Mouse (Mus musculus) midbrain, postnatal 0 days (tissue): ENCODE results near the gene Rdh16f1. TPM values are rescaled to one million over a fixed set of nuclear protein-coding genes. Genes with fewer than 3 reads are reported as not detected.

Experiments used
- ATAC-seq: fragments of 200-750 bp; cut with Nextera tagmentation; 2 replicates; pipeline ENCODE4 v1.8.0; 2017; ENCODE audit warnings: moderate number of reproducible peaks, mild to moderate bottlenecking, moderate TSS enrichment, moderate library complexity; ENCODE audit not compliant: low FRiP score
- DNase-seq: peaks from one replicate; pipeline ENCODE4 v3.0.0-alpha.2; 2015; ENCODE audit warnings: low spot score
- H3K27ac ChIP-seq: fragments of 300-500 bp; sonication (generic); 2 replicates; pipeline ENCODE4 v1.5.1; 2014; ENCODE audit warnings: low read depth, mild to moderate bottlenecking, low read length, mixed read lengths
- H3K27me3 ChIP-seq: fragments of 300-500 bp; sonication (generic); 2 replicates; pipeline ENCODE4 v1.6.1; 2014; ENCODE audit warnings: low read length, control low read depth, mixed read lengths; ENCODE audit not compliant: insufficient read depth
- H3K36me3 ChIP-seq: fragments of 300-500 bp; sonication (generic); 2 replicates; pipeline ENCODE4 v1.6.1; 2014; ENCODE audit warnings: low read length, control low read depth, mixed read lengths; ENCODE audit not compliant: insufficient read depth
- H3K4me1 ChIP-seq: fragments of 300-500 bp; sonication (generic); 2 replicates; pipeline ENCODE4 v1.6.1; 2014; ENCODE audit warnings: mild to moderate bottlenecking, control low read depth, antibody characterized with exemption, low read length, mixed read lengths; ENCODE audit not compliant: insufficient read depth
- H3K4me2 ChIP-seq: fragments of 300-500 bp; sonication (generic); 2 replicates; pipeline ENCODE4 v1.6.1; 2014; ENCODE audit warnings: low read depth, mild to moderate bottlenecking, low read length, mixed read lengths; ENCODE audit not compliant: poor library complexity, severe bottlenecking
- H3K4me3 ChIP-seq: fragments of 300-500 bp; sonication (generic); 2 replicates; pipeline ENCODE4 v1.5.1; 2014; ENCODE audit warnings: low read depth, mild to moderate bottlenecking, low read length, moderate library complexity
- H3K9ac ChIP-seq: fragments of 300-500 bp; sonication (generic); replicated peaks from 2 replicates; pipeline ENCODE4 v1.6.1; 2014; ENCODE audit warnings: mild to moderate bottlenecking, low read length, moderate library complexity, mixed read lengths; ENCODE audit not compliant: poor library complexity, severe bottlenecking
- H3K9me3 ChIP-seq: fragments of 300-500 bp; sonication (generic); 2 replicates; pipeline ENCODE4 v1.6.1; 2016; ENCODE audit warnings: low read length, control low read depth
- CTCF ChIP-seq: IDR thresholded peaks from 2 replicates; pipeline ENCODE4 v1.5.1; 2016; ENCODE audit warnings: antibody characterized with exemption, mild to moderate bottlenecking
- WGBS: fragments of 180-500 bp; shearing (Covaris S2); extraction: QIAGEN DNeasy Blood & Tissue Kit; methylation state at CpG from one replicate; pipeline ENCODE4 v1.1.7; 2014; 5-methylcytosine and 5-hydroxymethylcytosine counted together
- polyA plus RNA-seq: library from polyadenylated mRNA; unstranded; fragments of >200 nt; fragmentation: Nextera tagmentation; extraction: Ambion mirVana; gene quantifications from 2 replicates; pipeline ENCODE4 v1.2.1, GENCODE M21; 2015
- total RNA-seq: library from RNA; depleted of rRNA; stranded (reverse); fragments of >200 nt; gene quantifications from 2 replicates; pipeline ENCODE4 v1.2.3, GENCODE M21; 2014; rRNA removed

Rdh16f1 gene
- total RNA-seq (0.27 TPM in 1 of 2 replicates, not detected in the other), polyA plus RNA-seq (not detected in 2 replicates)

DNA sequence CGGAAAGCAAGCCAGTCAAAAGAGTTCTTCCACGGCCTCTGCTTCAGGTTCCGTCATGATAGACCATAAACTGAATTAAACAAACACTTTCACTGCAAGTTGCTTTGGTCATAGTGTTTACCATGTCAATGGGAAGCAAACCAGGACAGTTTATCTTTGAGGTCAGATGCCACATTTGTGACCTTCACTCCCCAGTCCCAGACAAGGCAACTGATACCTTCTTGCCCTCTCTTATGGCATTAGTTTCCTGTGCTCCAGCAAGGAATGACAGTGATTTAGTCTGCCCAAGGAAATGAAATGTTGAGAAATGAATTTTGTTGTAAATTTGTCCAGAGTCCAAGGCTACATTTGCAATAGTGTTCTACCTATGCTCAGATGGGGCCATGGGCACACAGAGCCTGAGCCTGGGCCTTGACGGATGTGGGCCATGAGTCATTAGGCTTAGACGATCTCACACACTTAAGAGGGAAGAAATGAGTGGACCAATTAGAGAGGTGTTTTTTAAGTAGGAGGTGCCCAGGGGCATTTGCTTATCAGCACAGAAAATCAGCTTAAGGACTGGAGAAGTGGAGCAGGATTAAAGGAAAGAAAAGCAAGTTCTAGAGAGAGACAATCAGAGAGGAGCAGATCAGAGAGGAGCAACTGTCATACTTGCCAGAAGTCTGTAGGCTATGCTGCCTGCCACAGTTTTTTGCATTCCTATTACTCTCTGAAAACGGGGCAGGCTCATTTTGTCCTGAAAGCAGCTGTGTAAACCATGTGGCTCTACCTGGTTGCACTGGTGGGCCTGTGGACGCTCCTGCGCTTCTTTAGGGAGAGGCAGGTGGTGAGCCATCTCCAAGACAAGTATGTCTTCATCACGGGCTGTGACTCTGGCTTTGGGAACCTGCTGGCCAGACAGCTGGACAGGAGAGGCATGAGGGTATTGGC lies at the start of gene Rdh16f1, which contains the start of gene Rdh1:
Gene Rdh16f1, plus strand, starts transcription at position 607 of the 930 bp plus-strand sequence.
Gene Rdh1, plus strand, starts transcription at position 541 of the 930 bp plus-strand sequence.
- ATAC-seq (no peak), DNase-seq (no peak)
- Histone ChIP-seq H3K9ac (no peak within 1 kb of the TSS), H3K27ac (no peak within 1 kb of the TSS), H3K4me1 (no peaks in the 10 kb centered on the region), H3K27me3 (no peaks in the 10 kb centered on the region), H3K4me3 (no peak within 1 kb of the TSS), H3K4me2 (no peak within 1 kb of the TSS), H3K36me3 (no peaks in the 10 kb centered on the region), H3K9me3 (no peaks in the 10 kb centered on the region)
- no peak for TF ChIP-seq CTCF
- 78% methylated on average over 8 of the region's 9 CpGs for WGBS

DNA sequence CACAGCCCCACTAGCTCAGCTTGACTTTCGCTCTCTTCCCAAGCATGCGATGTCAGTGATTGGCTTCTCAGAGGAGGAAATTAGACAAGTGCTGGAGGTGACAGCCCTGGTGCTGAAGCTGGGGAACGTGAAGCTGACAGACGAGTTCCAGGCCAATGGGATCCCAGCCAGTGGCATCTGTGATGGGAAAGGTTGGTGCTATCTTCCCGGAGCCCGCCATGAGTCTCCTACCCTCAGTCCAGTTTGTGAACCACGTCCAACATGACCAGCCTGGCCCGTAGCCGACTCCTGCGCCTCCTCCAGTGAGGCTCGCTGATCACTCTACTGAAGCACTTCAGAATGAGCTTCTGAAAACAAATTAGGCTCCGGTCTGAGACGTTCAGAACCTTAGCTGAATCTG lies 49.3 kb upstream of the Rdh16f1 start:
- TF ChIP-seq CTCF: no peak
- WGBS: 89% methylated on average over 13 of the region's 13 CpGs
- no peak for ATAC-seq

DNA sequence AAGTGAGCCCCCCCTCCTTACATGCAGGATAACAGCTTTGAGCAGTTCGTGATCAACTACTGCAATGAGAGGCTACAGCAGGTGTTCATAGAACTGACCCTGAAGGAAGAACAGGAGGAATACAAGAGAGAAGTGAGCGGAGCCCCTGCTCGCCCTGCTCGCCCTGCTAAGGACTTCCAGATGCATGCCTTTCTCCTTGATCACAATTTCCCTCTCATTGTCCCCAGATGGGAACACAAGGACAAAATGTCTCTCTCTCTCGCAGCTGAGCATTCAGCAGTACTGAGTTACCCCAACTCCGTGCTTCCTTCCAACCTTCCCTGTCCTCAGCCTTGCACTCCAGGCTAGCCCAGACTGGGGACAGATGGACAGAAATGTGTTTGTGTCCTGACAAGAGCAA lies 46.9 kb upstream of the Rdh16f1 start:
- H3K4me3 ChIP-seq: no peak overlapping the region

More for the DNA sequence above, 49.3 kb upstream of the Rdh16f1 start:
- no peak overlapping the region for H3K9ac ChIP-seq
- no peak overlapping the region for H3K4me2 ChIP-seq
- no peaks in the 10 kb centered on the region for H3K27me3 ChIP-seq
- H3K4me1 ChIP-seq: no peaks in the 10 kb centered on the region
- no peak overlapping the region for H3K27ac ChIP-seq
- no peak for DNase-seq
- H3K9me3 ChIP-seq: no peaks in the 10 kb centered on the region
- H3K4me3 ChIP-seq: no peak overlapping the region
- no peaks in the 10 kb centered on the region for H3K36me3 ChIP-seq

DNA sequence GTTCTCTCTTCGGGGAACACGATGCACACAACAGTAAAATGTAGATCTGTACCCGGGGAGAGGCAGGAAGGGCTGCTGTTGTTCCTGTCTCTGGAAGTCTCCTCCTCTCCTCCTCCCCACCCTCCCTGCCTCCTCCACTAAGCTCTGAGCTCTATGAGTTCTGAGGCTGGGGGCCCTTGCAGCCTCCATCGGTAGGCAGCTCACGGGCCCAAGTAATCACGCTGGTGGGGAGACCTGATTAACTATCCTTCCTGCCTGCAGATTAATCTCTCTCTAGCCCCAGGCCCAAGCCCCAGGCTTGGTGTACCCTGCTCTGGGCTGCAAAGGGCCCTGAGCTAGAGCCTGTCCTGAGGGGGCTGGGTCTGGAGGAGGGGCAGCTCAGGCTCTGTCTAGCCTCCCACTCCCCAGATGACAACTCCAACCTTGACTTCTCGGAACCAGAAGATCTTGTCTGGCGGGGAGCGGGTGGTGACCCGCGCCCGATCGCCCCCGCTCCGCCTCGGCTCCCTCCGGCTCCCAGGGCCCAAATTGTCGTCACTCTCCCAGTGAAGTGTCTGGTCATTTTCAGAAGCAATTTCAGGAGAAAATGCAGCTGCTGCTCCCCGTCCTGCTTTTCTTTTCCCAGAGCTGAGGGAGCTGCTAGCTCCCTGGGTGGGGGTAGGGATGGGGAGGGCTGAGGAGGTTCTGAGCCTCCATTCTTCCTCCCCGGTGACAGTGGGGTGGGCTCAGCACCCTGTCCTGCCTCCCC lies 37.7 kb upstream of the Rdh16f1 start:
- H3K27ac ChIP-seq: no peak overlapping the region
- WGBS: 11% methylated on average over 20 of the region's 20 CpGs
- TF ChIP-seq CTCF: no peak
- H3K27me3 ChIP-seq: peaks cover 5% of the 10 kb centered on the region; the same call in 1 of the 2 replicates
- no peak for DNase-seq
- ATAC-seq: no peak
- H3K4me2 ChIP-seq: 0 out of 2 replicates have a peak overlapping the region, but pooled peaks have one; percentile 3
- peak overlapping the region; percentile 44; the same call in 1 of the 2 replicates for H3K9ac ChIP-seq
- H3K4me1 ChIP-seq: 0 out of 2 replicates have a peak, but pooled peaks cover 3% of the 10 kb centered on the region
- H3K4me3 ChIP-seq: no peak overlapping the region
- H3K36me3 ChIP-seq: no peaks in the 10 kb centered on the region
- no peaks in the 10 kb centered on the region for H3K9me3 ChIP-seq

More for the DNA sequence above, 46.9 kb upstream of the Rdh16f1 start:
- H3K9me3 ChIP-seq: no peaks in the 10 kb centered on the region
- no peaks in the 10 kb centered on the region for H3K27me3 ChIP-seq
- no peak for ATAC-seq
- H3K4me1 ChIP-seq: no peaks in the 10 kb centered on the region
- no peak overlapping the region for H3K4me2 ChIP-seq
- no peak overlapping the region for H3K9ac ChIP-seq
- no peak for TF ChIP-seq CTCF
- H3K27ac ChIP-seq: no peak overlapping the region
- DNase-seq: no peak
- WGBS: 91% methylated on average over 6 of the region's 6 CpGs
- H3K36me3 ChIP-seq: no peaks in the 10 kb centered on the region

DNA sequence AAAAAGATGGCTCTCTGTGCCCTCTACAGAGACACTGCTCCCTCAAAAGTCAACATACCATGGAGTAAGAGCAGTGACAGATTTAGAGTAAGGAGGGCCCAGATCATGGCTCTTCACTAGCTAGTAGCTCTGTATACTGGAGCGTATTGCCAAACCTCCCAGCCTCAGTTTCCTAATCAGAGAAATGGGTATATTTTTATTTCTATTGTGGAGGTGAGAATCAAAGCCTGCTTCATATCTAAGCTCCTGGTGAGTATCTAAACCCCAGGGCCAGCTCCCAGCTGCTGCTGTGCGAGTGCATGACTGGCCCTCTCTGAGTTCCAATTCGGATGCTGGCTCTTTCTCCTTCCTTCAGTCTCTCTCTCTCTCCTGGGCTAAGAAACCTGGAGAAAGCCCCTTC lies 35.4 kb upstream of the Rdh16f1 start, which contains the start of gene Tac2:
Gene Tac2, plus strand, starts transcription at position 301 of the 400 bp plus-strand sequence.
- no peak for TF ChIP-seq CTCF
- ATAC-seq (no peak), DNase-seq (no peak)
- Histone ChIP-seq H3K36me3 (no peaks in the 10 kb centered on the region), H3K4me3 (no peak within 1 kb of the TSS), H3K9ac (no peak within 1 kb of the TSS), H3K9me3 (no peaks in the 10 kb centered on the region), H3K4me2 (no peak within 1 kb of the TSS), H3K4me1 (0 out of 2 replicates have a peak, but pooled peaks cover 3% of the 10 kb centered on the region), H3K27ac (no peak within 1 kb of the TSS), H3K27me3 (peaks cover 8% of the 10 kb centered on the region)
- 87% methylated on average over 3 of the region's 3 CpGs for WGBS
